Mouse (Mus musculus) MEL-GATA-1-ER (cell line): Measurements from ENCODE around the gene Mbd3l2.
"Not testable (repeated sequence)": the region's sequence is repeated elsewhere in the genome, so short reads cannot be mapped to it uniquely, and the experiment has no call there.

Source experiments
- DNase-seq: peaks from one replicate; pipeline ENCODE4 v3.0.0-alpha.2; 2012; ENCODE audit warnings: low read depth; ENCODE audit errors: extremely low read depth

Mbd3l2 gene

DNA sequence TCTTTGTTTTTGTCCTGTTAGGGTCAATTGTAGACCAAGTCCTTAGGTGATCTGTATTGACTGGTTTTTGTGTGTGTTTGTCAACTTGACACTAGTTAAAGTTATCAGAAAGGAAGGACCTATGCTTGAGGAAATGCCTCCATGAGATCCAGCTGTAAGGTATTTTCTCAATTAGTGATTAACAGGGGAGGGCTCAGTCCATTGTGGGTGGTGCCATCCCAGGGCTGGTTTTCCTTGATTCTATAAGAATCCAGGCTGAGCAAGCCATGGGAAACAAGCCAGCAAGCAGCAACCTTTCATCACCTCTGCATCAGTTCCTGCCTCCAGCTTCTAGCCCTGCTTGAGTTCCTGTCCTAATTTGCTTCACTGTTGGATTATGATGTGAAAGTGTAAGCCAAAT lies at the start of gene Mbd3l2:
Gene Mbd3l2 (plus strand): TSS at position 301 of the 400 bp plus-strand sequence.
- DNase-seq = no peak

DNA sequence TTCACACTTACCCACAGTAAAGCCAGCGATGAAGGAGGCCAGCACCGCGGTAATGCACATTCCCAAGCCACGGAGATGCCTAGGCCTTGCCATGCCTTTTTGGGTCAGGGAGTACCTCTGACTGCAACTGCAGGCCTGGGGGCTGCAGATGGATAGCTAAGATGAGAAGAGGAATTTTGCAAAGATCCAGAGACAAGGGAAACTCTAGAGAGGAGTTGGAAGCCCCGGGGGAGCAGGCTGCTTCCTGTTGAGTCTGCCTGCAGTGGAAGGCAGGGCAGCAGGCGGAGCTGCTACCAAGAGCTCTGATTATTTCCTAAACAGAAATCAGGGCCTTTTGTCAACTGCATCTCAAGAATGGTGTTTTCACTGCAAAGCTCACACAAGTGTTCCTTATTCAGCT lies 44.7 kb upstream of the Mbd3l2 start:
- no peak for DNase-seq

DNA sequence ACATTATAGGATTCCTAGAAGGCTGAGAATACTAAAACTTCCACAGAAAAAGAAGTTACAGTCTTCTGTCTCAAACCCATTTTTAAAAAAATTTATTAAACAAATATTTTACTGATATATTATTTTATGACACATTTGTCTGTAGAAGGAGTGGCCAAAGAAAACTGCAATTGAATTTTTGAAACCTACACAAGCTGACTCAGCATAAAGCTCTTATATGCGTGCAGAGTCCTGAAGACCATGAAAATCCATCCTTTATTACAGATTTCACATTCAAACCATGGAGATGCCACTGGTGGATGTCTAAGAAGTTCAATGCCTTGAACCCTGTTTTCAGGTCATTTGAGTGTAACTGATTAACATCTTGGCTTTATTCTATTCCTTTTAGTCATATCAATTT lies 30.8 kb upstream of the Mbd3l2 start:
- no peak for DNase-seq

DNA sequence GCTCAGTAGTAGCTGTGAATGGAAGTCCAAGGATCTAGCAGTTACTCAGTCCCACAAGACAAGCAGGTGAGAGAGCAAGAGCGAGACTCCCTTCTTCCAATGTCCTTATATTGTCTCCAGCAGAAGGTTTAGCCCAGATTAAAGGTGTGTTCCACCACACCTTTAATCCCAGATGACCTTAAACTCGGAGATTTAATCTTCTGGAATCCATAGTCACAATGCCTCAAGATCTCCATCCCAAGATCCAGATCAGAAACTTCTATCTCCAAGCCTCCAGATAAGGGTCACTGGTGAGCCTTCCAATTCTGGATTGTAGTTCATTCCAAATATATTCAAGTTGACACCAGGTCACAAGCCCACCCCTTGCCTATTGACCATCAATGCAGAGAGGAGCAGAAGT lies 27.6 kb upstream of the Mbd3l2 start, which contains the start of gene Naalad2:
Gene Naalad2 (minus strand): TSS at position 101 of the 400 bp plus-strand sequence.
- DNase-seq = not testable (repeated sequence)

DNA sequence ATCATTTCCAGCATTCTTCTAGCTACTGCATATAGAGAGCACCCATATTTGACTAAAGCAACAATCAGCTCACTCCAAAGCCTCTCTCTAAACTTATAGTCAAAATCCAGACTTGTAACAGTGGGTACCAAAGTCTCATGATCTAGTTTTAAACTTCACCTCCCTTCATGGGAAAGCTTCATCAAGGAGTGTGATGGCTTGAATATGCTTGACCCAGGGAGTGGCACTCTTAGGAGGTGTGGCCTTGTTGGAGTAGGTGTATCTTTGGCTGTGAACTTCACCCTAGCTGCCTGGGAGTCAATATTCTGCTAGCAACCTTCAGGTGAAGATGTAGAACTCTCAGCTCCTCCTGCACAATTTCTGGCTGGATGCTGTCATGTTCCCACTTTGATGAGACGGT lies 26.3 kb upstream of the Mbd3l2 start, which contains the start of gene Ubtfl1:
Gene Ubtfl1 (plus strand): TSS at position 301 of the 400 bp plus-strand sequence.
- DNase-seq = no peak

DNA sequence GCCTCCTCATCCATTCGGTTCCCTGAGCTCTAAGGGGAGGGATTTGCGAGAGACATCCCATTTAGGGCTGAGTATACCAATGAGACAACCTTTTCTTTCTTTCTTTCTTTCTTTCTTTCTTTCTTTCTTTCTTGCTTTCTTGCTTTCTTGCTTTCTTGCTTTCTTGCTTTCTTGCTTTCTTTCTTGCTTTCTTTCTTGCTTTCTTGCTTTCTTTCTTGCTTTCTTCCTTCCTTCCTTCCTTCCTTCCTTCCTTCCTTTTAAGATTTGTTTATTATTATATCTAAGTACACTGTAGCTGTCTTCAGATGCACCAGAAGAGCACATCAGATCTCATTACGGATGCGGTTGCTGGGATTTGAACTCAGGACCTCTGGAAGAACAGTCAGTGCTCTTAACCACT lies 18.1 kb upstream of the Mbd3l2 start:
- not testable (repeated sequence) for DNase-seq

DNA sequence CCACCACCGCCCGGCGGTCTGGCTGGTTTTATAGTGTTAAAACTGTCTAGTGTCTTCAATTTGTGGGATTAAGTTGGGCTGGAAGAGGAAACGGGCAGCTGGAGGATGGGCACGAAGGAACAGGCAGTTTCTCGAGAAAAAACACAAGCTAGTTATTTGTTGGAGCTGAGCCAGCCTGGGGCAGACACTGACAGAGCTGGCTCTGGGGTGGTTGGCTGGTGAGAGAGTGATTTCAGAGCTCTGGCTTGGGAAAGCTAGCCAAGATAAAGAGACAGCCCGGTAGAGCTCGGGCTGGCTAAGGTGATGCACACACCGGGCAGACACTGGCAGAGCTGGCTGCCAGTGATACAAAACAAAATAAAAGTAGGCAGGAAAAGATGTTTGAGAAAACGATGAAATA lies 1.2 kb downstream of the Mbd3l2 start:
- DNase-seq = no peak

DNA sequence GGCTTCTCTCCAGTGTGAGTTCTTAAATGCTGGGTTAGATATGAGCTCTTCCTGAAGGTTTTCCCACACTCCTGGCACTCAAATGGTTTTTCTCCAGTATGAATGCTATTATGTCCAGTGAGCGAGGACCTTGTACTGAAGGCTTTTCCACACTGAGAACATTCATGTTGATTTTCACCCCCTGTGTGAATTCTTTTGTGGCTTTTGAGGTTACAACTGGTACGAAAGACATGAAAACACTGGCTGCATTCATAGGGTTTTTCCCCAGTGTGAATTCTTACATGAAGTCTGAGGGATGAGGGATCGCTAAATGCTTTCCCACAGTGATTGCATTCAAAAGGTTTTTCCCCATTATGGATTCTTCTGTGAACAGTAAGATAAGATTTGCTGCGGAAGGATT lies 26.1 kb downstream of the Mbd3l2 start:
- DNase-seq = no peak

DNA sequence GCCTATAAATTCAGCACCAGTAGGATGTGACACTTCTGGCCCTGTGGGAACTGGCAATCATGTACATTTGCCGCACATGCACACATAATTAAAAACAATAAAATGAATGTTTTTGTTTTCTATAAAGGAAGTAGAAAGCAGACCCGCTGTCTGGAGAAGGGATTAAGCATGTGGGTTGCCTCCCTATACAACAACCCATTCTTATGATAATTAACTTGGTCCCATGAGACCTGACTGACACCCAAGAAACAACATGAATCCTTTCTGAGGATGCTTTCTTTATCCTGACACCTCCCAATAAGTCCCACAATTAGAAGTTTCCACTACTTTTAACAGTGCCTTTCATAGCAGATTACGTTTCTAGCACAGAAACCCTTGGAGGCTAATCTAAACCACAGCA lies 36.9 kb downstream of the Mbd3l2 start:
- no peak for DNase-seq

DNA sequence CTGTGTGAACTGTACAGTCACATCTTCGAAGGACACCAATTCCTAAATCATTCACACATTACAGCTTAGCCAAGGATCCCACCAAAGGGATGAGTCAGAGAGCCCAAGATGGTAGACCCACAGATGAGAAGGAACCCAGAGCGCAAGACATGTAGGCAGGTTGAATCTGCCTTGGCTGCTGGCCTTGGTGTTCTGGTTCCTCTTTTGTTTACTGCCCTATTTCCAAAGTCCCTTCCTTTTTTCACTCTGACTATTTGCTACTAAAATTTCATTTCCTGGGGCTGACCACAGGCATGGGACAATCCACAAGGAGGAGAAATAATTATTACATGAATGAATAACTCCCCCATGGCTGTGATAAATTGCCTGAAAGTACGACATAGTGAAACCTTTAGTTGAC lies 37.6 kb downstream of the Mbd3l2 start:
- no peak for DNase-seq

DNA sequence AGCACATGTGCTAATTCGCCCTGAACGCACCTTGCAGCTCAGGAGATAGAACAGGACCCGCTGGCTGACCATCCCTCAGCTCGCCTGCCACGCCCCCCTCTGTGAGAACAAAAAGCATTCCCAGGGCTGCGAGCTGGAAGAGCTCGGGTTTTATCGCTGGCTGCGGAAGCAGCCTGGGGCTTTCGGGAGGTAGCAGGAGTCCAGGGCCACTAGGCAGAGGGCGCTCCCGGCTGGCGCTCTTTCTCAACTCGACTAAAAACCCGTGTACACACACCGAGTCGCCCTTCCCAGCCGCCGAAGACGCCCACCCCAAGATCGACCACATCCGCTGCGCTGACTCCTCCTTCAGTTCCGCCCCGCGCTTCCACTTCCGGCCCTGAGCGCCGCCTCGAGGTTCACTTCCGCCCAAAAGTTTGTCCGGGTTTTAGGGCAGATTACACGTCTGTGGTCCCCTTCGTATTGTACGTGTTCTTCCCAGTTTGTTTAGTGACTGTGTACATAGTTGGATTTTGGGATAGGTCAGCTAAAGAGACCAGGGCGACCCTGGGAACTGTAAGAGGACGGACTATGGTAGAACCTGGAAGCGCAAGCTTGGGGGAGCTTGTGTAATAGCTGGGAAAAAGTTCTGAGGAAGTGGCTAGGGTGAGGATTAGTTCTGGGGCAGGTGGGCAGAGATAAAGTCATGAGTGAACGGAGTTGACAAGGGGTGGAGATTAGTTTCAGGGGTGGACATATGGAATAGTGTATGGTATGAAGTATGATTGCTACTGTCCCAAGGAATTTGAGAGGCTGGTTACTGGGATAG lies 43.1 kb downstream of the Mbd3l2 start:
- DNase-seq = no peak

DNA sequence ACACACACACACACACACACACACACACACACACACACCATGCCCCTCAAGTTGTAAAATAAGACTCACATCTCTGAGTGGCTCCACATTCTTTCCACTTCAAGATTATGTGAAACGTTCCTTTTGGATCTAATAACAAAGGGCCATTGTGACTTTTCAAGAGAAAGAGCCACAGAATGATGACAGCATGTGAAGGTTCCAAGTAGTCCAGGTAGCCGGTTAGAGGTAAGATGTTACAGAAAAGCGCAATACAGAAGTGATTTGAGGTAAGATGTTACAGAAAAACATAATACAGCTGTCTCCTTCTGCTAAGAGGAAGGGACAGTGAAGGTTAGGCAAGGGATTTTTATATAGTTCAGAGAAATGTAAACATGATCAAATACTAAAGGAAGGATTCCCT lies 47.7 kb downstream of the Mbd3l2 start, which contains the start of the genes Zfp558 and Mbd3l1:
Gene Zfp558 (minus strand): TSS at position 101 of the 400 bp plus-strand sequence.
Gene Mbd3l1 (plus strand): TSS at position 192 of the 400 bp plus-strand sequence.
- no peak for DNase-seq
